Mouse (Mus musculus): Measurements from ENCODE around the gene Stk39.

The Stk39 gene

GRCm38 (mm10) chr2:68458115-68458514, 14.0 kb downstream of the Stk39 start:
- DNase-seq (ENCODE audit: low spot score), result no peak

DNA sequence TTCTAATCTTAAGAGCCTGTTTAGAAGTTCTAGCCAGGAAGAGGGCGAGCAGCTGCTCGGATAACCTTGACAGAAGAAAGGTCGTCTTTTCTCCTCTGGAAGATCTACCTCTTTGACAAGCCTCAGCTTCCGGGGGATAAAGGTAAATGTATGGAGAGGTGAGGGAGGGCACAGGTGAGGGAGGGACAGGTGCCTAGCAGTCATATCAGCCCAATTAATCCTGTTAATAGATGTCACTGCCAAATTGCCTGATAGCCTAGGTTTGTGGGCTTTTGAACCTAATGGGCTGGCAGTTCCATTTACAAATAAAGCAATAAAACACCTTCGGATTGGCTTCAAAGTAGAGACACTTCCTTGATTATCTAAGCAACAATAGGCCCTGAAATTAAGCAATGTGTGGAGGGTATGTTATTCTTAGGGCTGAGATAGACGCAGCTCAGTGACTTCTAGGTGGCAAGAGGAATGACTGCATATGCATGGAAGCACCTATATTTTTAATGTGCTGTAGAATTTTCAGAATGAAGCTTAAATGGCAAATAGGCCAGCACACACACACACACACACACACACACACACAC, 14.5 kb downstream of the Stk39 start:
- no peak for DNase-seq (ENCODE audit: low spot score)

- DNase-seq (ENCODE audit: low spot score), result no peak
These were observed 15.2 kb downstream of the Stk39 start for GRCm38 (mm10) chr2:68456899-68457298.

DNA sequence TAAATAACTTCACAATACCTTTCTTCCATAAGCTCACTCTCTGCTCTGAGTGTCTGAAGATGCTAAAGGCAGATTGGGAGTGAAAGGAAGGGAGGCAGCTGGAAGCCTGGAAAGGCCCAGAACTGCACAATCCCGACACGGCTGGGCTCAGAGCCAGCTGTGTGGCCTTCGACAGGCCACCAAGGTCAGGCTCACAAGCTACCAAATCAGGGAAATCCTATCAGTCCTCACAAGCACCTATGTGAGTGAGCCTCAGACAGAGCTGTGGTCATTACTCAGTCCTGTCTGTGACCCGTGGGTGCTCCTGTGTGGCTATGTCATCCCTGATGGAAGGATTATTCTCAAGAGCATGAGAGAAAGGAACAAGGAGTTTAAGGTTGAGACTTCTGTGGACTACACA, 19.7 kb downstream of the Stk39 start:
- DNase-seq (ENCODE audit: low spot score), result no peak

DNA sequence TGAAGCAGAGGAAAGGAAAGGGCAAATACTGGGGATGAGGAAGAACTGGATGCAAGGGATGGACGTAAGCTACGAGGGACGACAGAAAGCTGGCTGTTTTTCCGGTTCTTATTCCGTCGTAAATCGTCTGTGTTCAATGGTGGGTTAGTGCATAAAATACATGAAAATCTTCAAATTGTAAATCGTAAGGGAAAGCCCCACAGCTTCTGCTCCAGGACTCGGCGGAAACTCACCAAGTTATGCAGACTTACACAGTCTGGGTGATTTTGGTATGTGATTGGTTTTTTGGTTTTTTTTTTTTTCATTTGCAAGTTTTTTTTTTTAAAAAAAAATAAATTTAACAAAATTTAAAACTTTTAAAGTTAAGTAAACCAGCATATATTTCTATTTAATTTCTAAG, 24.0 kb downstream of the Stk39 start:
- DNase-seq (ENCODE audit: low spot score), result no peak

- DNase-seq (ENCODE audit: low spot score), result no peak
These were observed 28.9 kb downstream of the Stk39 start for GRCm38 (mm10) chr2:68443141-68443540.

DNA sequence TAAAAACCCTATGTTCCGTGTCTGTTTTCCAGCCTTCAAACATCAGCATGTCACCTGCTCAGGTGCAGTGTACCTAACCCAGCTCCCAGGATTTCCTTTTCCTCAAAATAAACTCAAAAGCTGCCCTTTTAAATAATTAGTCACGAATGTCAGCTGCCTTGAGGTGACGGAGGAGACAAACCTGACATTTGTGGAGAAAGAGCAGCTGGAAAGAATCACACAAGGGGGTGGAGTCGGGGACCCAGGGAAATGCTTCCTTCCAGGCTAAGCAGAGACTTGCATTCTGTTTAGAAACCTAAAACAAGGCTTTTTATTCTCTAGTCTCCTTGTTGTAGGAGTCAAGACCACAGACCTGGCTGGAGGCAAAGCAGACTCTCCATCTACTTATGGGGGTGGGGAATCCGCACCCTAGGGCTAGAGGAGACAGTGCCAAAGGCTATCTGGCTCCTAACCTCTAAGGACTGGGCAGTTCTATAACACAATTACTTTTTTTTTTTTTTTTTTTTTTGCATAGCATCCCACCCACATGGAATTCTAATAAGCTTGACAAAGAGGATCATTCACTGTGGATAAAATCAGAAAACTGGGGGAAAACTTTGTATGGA, 29.9 kb downstream of the Stk39 start:
- no peak for DNase-seq (ENCODE audit: low spot score)

DNA sequence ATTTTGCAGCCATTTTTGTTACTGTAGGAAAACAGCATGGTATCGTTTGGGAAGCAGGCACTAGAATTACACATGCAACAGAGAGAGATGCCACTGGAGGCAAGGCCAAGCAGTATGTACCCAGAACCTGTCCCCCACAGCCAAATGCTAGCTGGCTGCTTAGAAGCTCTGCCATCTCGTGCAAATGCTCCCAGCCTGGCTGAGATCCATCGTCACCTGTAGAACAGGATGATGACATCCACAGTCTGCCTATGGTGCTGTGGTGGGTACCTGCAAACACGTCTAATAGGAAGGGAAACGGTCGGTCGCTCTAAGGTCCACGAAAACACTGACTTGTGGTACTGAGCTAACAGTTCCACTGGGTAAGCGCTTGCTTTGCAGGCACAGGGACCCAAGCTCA, 32.5 kb downstream of the Stk39 start:
- DNase-seq (ENCODE audit: low spot score), result no peak

- DNase-seq (ENCODE audit: low spot score), result no peak
These were observed 34.1 kb downstream of the Stk39 start for GRCm38 (mm10) chr2:68437920-68438319.

GRCm38 (mm10) chr2:68437216-68437615, 34.9 kb downstream of the Stk39 start:
- no peak for DNase-seq (ENCODE audit: low spot score)

GRCm38 (mm10) chr2:68436305-68436704, 35.8 kb downstream of the Stk39 start:
- no peak for DNase-seq (ENCODE audit: low spot score)

DNA sequence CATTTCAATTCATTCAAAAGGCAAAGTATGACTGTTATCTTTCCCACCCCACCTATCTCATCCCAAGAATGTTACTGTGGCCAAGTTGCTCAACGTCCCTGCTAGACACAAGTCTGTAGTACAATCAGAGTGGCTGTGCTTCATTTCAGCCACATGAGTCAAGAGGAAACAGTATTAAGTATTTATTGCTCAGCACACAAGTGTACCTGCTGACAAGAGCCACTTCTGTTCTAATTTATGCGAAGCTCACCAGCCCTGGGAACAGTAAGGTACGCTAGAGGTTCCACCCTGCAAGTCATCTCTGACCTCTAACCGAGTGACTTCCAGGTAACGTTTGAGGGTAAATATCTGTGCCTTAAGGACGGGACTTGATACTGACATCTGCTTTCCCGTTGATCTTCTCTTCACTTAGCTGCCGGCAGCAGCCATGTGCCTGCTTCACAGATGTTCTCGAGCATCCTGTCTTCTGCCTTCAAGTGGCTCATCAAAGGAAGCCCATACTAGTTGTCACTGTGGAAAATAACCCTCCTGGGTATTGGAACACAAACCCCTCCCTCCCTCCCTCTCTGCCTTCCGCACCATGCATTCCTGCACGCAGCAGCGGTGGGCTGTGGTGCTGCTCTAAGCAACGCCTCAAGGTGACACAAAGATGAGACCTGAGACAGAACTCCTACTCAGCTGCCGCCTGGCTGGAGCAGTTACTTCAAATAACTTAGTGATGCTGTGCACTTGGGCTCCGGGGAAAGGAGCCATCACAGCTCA, 36.4 kb downstream of the Stk39 start:
- DNase-seq (ENCODE audit: low spot score), result no peak

DNA sequence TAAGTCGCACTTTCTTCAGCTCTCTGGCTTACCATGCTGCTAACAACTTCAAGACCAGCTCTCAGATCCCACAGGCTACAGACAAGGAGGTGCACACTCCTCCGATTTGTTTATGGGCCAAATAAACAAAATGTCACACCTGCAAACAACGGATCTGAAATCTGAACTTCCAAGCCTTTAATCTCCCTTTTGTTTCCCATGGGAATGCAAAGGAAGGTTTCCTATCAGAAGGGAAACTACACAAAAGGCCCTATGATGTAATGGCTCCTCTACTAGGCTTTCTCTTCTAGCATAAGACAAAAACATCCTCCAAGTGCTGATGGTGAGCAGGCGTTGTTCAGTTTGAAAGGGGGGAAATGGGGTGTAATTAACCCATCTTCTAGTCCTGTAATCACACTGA, 37.1 kb downstream of the Stk39 start:
- DNase-seq (ENCODE audit: low spot score), result no peak

DNA sequence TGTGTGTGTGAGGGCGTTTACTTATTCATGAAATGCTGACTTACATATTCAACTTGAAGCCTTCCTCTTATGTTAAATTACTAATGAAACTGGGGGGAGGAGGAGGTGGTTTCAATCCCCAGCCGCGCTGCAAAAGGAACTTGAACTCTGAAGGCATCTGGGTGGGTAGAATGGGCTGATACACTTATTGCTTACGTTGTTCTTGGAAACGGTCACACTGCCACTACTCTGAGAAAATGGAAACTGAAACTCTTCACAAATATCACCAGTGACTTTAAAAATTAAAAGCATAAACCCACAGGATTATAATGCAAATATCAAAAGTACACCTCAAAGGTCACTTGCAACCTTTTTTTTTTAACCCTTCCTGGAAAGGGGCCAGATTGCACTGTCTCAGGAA, 37.5 kb downstream of the Stk39 start:
- no peak for DNase-seq (ENCODE audit: low spot score)

DNA sequence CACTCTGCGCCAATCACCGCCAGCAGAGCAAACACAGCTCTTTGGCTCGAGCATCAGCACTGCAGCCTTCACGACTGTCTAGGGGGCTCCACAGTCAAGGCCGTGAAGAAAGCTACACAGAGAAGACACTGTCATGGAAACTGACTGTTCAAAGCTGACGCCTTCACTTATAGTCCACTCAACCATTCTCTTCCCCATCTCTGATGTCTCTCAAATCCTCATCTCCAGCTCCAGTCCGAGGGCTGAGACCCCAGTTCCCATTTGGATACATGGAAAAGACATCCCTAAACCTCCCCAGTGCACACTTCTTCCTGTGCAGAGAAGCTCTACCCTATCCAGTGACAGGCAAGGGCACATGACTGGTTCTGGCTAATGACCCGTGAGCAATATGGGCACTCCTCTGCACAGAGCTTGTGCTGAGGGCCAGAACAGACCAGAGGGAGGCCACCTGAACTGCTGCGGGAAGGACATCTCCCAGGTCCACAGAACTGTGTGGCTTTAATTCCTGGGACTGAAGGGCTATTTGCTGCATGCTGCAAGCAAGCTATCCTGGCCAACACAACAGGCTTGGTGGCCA, 38.2 kb downstream of the Stk39 start:
- DNase-seq (ENCODE audit: low spot score), result no peak

GRCm38 (mm10) chr2:68432834-68433233, 39.2 kb downstream of the Stk39 start:
- DNase-seq (ENCODE audit: low spot score), result no peak

DNA sequence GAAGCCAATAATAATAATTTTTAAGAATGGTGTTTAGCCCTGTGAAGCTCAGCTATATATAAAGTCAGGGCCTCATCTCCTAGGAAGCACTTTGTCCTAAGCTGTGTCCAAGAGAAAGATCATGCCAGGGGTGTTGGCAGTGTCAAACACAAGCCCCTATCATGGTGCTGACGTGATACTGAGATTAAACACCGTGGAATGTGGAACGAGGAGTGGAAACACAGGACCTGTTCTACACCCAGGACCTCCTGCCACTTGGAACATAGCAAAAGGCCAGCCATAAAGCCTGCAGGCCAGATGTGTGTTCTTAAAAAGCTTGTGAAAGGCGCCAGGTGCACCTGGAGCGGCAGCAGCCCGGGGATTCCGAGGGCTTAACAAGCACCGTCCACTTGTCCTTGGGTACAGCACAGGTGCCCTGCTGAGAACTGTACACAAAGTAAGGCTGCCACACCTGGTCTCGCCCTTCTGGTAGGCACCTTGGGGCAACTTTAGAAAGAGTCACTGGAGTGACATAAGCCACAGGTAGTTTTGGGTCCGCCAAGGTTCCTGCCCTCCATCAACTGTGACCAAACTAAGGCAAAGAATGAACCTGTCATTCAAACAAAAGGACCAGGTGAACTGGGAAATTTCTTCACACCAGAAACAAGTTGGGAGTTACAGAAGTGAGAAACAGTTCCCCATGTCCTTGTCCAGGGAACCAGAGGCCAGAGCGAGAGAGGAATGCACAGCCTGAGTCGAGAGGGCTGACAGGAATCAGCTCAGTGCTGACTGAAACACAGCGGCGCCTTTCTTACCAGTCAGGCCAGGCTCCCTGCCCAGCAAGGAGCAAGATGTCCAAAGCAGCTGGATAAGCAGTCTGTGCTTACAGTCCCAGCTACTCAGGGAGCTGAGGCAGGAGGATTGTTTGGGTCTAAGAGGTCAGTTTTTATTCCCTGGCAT, 40.8 kb downstream of the Stk39 start:
- no peak for DNase-seq (ENCODE audit: low spot score)

DNA sequence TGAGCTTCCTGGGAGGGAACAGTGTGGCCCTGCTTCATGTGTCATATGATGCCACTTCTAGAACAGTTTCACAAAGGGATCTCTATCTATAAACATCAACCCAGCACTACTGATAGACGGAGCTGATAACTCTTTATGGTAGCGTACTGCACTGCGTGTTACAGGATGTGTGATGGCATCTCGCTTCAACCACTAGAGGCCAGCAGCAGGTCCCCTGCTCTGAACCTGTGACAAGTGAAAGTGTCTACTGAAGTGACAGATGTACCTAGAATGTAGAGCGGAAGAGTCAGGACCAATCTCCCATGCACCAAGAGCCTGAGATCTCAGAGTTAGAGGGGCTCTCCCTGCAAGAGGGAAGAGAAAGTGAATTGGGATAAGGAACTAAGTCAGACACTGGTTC, 41.6 kb downstream of the Stk39 start:
- DNase-seq (ENCODE audit: low spot score), result peak; percentile 9

- no peak for DNase-seq (ENCODE audit: low spot score)
These were observed 42.6 kb downstream of the Stk39 start for GRCm38 (mm10) chr2:68429436-68429835.

DNA sequence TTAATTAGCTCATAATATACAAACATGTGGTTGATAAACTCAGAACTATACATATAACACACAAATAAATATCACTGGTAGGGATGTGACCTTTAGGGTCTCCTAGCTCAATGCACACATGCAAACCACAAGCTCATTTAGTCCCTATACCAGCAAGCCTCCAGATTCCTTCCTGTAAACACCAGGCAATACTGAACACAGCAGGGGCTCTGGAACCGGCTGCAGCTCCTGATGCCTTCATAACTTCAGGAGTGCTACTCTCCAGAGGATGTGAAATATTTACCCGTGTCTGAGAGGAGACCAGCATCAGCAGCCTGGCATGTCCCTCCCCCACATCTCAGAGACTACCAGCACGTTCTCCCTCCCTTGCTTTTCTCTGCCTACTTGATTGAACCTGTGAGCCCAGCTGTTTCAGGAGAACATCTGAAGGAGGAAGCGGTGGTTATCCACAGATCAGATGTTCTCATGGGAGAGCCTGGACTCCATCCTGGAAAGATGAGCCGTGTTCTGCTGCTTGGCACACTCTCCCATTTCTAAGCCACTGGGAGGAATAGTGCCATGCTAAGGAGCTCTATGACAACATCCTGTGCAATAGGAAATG, 45.0 kb downstream of the Stk39 start:
- no peak for DNase-seq (ENCODE audit: low spot score)

GRCm38 (mm10) chr2:68426074-68426473, 46.0 kb downstream of the Stk39 start:
- no peak for DNase-seq (ENCODE audit: low spot score)

GRCm38 (mm10) chr2:68421002-68421401, 51.1 kb downstream of the Stk39 start:
- no peak for DNase-seq (ENCODE audit: low spot score)
